Mouse (Mus musculus) hindbrain, embryonic 16.5 days (tissue): ENCODE data around the gene Rpp14. TPM values are rescaled to one million over a fixed set of nuclear protein-coding genes. Genes with fewer than 3 reads are reported as not detected.

Source experiments
- ATAC-seq: fragments of 200-750 bp; cut with Nextera tagmentation; 2 replicates; pipeline ENCODE4 v1.8.0; 2017; ENCODE audit warnings: moderate TSS enrichment, moderate library complexity
- H3K27ac ChIP-seq: fragments of 300-500 bp; sonication (generic); 2 replicates; pipeline ENCODE4 v1.5.1; 2014; ENCODE audit warnings: low read depth, mild to moderate bottlenecking, control low read depth, low read length, moderate library complexity
- H3K27me3 ChIP-seq: fragments of 300-500 bp; sonication (generic); replicated peaks from 2 replicates; pipeline ENCODE4 v1.6.1; 2014; ENCODE audit warnings: low read length; ENCODE audit not compliant: control insufficient read depth, insufficient read depth
- H3K36me3 ChIP-seq: fragments of 300-500 bp; sonication (generic); 2 replicates; pipeline ENCODE4 v1.6.1; 2014; ENCODE audit warnings: mild to moderate bottlenecking, low read length, moderate library complexity, mixed read lengths; ENCODE audit not compliant: control insufficient read depth, insufficient read depth
- H3K4me1 ChIP-seq: fragments of 300-500 bp; sonication (generic); 2 replicates; pipeline ENCODE4 v1.6.1; 2014; ENCODE audit warnings: low read depth, low read length; ENCODE audit not compliant: control insufficient read depth, insufficient read depth
- H3K4me2 ChIP-seq: fragments of 300-500 bp; sonication (generic); 2 replicates; pipeline ENCODE4 v1.6.1; 2014; ENCODE audit warnings: mild to moderate bottlenecking, low read length, control low read depth, moderate library complexity
- H3K4me3 ChIP-seq: fragments of 300-500 bp; sonication (generic); 2 replicates; pipeline ENCODE4 v1.5.1; 2014; ENCODE audit warnings: mild to moderate bottlenecking, low read length, control low read depth, moderate library complexity
- H3K9ac ChIP-seq: fragments of 300-500 bp; sonication (generic); 2 replicates; pipeline ENCODE4 v1.6.1; 2014; ENCODE audit warnings: low read depth, mild to moderate bottlenecking, control low read depth, low read length, moderate library complexity
- H3K9me3 ChIP-seq: fragments of 300-500 bp; sonication (generic); 2 replicates; pipeline ENCODE4 v1.6.1; 2014; ENCODE audit warnings: mild to moderate bottlenecking, low read length, moderate library complexity; ENCODE audit not compliant: control insufficient read depth
- WGBS: fragments of 180-500 bp; shearing (Covaris S2); extraction: QIAGEN DNeasy Blood & Tissue Kit; methylation state at CpG from one replicate; pipeline ENCODE4 v1.1.7; 2014; 5-methylcytosine and 5-hydroxymethylcytosine counted together
- polyA plus RNA-seq: library from polyadenylated mRNA; unstranded; fragments of >200 nt; fragmentation: Nextera tagmentation; extraction: Ambion mirVana; gene quantifications from 2 replicates; pipeline ENCODE4 v1.2.1, GENCODE M21; 2015

The Rpp14 gene
- polyA plus RNA-seq, 1 experiment from 2014 or later = 50.8 TPM

DNA sequence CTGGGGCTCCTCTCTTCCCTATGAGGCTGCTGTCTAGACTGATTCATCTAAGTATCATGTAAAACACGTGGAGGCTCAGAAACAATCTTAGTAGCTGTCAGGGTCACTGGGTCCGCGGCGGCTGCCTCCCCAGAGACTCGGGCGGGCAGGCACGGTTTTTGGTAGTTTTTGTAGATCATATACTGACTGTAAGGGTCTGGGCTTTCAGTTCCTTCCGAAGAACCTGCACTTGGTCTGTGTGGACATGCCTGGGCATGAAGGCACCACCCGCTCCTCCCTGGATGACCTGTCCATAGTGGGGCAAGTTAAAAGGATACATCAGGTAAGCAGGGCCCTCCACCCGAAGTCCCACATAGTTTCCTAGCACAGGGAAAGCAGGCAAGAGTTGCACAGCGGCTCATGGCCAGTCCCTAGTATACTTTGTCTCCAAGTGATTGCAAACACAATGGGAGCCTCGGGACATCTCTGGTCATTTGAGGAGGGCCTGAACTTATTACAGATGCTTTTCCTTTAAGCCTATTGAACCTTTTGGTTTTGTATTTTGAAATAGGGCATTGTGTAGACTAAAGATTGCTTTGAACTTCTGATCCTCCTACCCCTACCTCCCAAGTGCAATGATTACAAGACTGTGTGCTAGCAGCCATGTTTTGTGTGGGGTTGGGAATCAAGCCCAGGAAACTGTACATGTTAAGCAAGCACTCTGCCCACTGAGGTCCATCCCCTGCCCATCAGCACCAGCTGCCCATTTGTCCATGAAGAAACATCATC, 39.1 kb upstream of the Rpp14 start:
- 89% methylated on average over 12 of the region's 12 CpGs for WGBS
- no peak overlapping the region for H3K4me2 ChIP-seq
- H3K27me3 ChIP-seq = no peaks in the 10 kb centered on the region

DNA sequence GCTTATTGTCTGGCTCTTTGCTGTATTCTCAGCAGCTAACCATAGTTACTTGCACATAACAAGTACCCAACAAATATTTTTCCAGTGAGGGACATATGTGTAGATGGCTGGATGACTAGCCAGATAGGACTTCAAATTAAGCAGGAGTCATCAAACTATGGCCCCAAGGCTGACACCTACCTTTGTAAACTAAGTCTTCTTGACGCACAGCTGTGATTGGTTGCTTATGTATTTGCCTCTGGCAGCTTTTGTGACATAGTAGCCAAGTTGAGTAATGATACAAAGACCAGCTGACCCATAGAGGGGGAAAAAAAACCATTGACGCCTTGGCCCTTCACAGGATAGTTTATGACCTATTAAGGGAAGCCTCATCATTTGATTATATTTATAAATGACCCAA, 38.0 kb upstream of the Rpp14 start:
- Histone ChIP-seq H3K9me3 (no peaks in the 10 kb centered on the region), H3K4me3 (no peak overlapping the region), H3K27ac (no peak overlapping the region), H3K4me1 (no peaks in the 10 kb centered on the region), H3K36me3 (peaks cover 5% of the 10 kb centered on the region; the same call in 1 of the 2 replicates), H3K9ac (no peak overlapping the region), H3K4me2 (no peak overlapping the region), H3K27me3 (no peaks in the 10 kb centered on the region)
- WGBS = 86% methylated on average over 2 of the region's 2 CpGs
- ATAC-seq = no peak

More for the DNA sequence above, 39.1 kb upstream of the Rpp14 start:
- no peaks in the 10 kb centered on the region for H3K9me3 ChIP-seq
- H3K4me3 ChIP-seq = no peak overlapping the region
- no peak overlapping the region for H3K9ac ChIP-seq
- H3K27ac ChIP-seq = no peak overlapping the region
- no peaks in the 10 kb centered on the region for H3K4me1 ChIP-seq
- no peak for ATAC-seq
- peaks cover 3% of the 10 kb centered on the region; the same call in 1 of the 2 replicates for H3K36me3 ChIP-seq

DNA sequence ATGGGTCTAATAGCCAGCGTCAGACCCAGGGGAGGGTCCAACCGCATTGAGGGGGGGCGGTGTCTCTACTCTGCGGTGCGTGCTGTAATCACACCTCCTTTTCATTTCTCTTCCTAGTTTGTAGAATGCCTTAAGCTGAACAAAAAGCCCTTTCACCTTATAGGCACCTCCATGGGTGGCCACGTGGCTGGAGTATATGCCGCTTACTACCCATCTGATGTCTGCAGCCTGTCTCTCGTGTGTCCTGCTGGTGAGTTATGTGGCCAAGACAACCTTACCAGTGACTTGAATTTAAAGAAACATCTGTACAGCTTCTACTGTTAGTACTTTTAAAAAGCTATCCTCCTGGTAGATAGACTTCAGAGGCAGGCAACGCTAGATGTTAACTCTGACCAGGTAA, 37.6 kb upstream of the Rpp14 start:
- WGBS = 93% methylated on average over 9 of the region's 9 CpGs
- H3K9me3 ChIP-seq = no peaks in the 10 kb centered on the region
- no peaks in the 10 kb centered on the region for H3K4me1 ChIP-seq
- ATAC-seq = no peak
- no peak overlapping the region for H3K9ac ChIP-seq
- no peak overlapping the region for H3K27ac ChIP-seq
- H3K4me2 ChIP-seq = no peak overlapping the region
- H3K27me3 ChIP-seq = no peaks in the 10 kb centered on the region
- no peak overlapping the region for H3K4me3 ChIP-seq
- peaks cover 7% of the 10 kb centered on the region; the same call in 1 of the 2 replicates for H3K36me3 ChIP-seq

DNA sequence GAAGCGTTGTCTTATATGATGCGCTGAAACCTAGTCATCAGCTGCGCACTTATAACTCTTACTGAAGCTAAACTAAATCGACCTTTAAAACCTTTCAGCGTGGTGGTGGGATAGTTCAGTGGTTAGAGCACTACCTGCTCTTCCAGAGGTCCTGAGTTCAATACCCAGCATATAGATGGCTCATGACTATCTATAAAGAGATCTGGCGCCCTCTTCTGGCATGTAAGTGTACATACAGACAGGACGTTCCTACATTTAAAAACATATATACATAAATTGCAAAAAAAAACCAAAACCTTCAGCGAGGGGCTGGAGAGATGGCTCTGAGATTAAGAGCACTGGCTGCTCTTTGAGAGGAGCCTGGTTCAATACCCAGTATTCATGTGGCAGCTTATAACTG, 35.8 kb upstream of the Rpp14 start:
- Histone ChIP-seq H3K27me3 (no peaks in the 10 kb centered on the region), H3K27ac (no peak overlapping the region), H3K4me3 (no peak overlapping the region), H3K4me2 (no peak overlapping the region), H3K4me1 (no peaks in the 10 kb centered on the region), H3K9me3 (no peaks in the 10 kb centered on the region), H3K36me3 (peaks cover 7% of the 10 kb centered on the region; the same call in 1 of the 2 replicates), H3K9ac (no peak overlapping the region)
- no peak for ATAC-seq
- WGBS = 70% methylated on average over 8 of the region's 8 CpGs

DNA sequence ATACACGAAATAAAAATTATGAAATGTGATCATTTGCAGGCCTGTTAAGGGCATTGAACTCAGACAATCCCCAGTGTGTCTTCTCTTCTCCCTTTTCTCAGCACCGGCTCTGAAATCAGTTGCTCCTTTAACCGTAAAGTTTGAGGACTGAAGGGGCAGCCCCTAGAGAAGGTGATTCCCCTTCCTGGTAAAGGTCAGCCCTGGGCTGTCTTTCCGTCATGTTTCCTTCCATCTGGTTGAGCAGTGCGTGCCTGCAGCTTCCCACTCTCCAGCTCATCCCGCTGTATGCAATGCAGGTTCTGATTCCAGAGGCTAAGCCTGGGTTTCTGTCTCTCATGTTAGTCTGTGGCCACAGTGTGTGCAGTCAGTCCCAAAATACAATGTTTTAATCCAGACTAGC, 35.4 kb upstream of the Rpp14 start:
- no peak overlapping the region for H3K4me3 ChIP-seq
- 92% methylated on average over 6 of the region's 6 CpGs for WGBS
- peaks cover 12% of the 10 kb centered on the region for H3K36me3 ChIP-seq
- H3K4me1 ChIP-seq = no peaks in the 10 kb centered on the region
- H3K9me3 ChIP-seq = no peaks in the 10 kb centered on the region
- no peak overlapping the region for H3K4me2 ChIP-seq
- no peak overlapping the region for H3K9ac ChIP-seq
- H3K27ac ChIP-seq = no peak overlapping the region
- no peak for ATAC-seq
- no peaks in the 10 kb centered on the region for H3K27me3 ChIP-seq

DNA sequence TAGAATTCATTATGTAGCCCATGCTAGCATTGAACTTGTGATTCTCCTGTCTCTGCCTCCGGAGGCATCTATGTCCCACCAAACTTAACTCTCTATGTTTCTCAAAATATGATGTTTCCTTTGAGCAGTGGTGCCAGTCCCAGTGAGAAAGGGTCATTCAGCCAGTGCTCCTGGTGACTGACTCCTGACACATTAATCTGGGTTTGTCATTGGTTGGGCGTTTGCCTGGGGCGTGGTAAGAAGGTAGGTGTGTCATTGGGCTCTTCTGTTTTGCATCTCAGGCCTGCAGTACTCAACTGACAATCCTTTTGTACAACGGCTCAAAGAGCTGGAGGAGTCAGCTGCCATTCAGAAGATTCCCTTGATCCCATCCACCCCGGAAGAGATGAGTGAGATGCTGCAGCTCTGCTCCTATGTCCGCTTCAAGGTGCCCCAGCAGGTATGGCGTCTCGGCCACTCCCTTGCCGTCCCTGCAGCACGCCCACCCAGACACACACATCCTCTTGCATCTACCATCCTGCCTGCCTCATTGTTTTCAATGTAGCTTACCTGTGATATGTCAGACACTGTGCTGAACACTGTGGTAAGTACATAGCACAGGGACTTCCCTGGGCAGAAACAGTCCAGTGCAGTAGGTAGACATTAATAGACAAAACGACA, 34.9 kb upstream of the Rpp14 start:
- no peak for ATAC-seq
- WGBS = 87% methylated on average over 11 of the region's 11 CpGs
- Histone ChIP-seq H3K4me3 (no peak overlapping the region), H3K9ac (no peak overlapping the region), H3K4me2 (no peak overlapping the region), H3K36me3 (peaks cover 16% of the 10 kb centered on the region), H3K4me1 (no peaks in the 10 kb centered on the region), H3K9me3 (no peaks in the 10 kb centered on the region), H3K27ac (no peak overlapping the region), H3K27me3 (no peaks in the 10 kb centered on the region)

DNA sequence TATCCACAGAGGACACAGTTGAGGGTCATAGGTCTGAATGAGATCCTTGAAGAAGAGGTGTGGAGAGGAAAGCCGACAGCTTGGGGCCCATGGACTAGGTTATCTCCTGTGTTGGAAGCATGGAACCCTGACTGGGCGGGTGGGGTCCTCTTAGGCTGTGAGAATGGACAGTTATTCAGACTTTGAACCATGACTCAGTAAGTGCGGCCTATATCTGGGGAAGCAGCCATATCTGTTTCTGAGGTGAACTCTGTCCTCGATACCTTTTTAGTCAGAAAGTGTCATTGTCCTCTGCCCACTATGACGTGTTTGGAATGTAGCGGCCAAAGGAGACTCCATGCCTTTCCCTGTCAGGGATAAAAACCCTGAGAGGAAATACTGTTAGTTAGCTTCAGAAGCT, 33.3 kb upstream of the Rpp14 start:
- no peak overlapping the region for H3K27ac ChIP-seq
- 95% methylated on average over 6 of the region's 6 CpGs for WGBS
- H3K27me3 ChIP-seq = no peaks in the 10 kb centered on the region
- no peak for ATAC-seq
- H3K9me3 ChIP-seq = no peaks in the 10 kb centered on the region
- no peak overlapping the region for H3K4me3 ChIP-seq
- peaks cover 19% of the 10 kb centered on the region for H3K36me3 ChIP-seq
- H3K4me1 ChIP-seq = no peaks in the 10 kb centered on the region
- H3K9ac ChIP-seq = no peak overlapping the region
- H3K4me2 ChIP-seq = no peak overlapping the region

DNA sequence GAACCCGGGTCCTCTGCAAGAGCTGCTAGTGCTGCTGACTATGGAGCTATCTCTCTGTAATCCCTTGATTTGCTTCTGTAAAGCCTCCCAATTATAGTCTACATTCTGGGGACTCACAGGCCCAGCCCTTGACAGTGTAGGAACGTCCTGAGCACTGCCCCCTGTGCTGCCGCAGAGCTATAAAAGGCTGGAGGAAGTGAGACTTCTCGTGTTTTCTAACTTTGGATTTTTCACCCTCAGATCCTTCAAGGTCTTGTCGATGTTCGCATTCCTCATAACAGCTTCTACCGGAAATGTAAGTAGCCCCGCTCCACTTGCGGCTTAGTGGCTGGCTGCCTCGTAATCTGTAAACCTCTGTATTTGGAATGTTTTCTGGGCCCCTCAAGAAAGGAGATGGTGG, 30.8 kb upstream of the Rpp14 start:
- WGBS = 92% methylated on average over 10 of the region's 10 CpGs
- no peak for ATAC-seq
- Histone ChIP-seq H3K4me3 (no peak overlapping the region), H3K9ac (no peak overlapping the region), H3K27ac (no peak overlapping the region), H3K4me2 (no peak overlapping the region), H3K27me3 (no peaks in the 10 kb centered on the region), H3K36me3 (peaks cover 19% of the 10 kb centered on the region), H3K9me3 (no peaks in the 10 kb centered on the region), H3K4me1 (no peaks in the 10 kb centered on the region)

DNA sequence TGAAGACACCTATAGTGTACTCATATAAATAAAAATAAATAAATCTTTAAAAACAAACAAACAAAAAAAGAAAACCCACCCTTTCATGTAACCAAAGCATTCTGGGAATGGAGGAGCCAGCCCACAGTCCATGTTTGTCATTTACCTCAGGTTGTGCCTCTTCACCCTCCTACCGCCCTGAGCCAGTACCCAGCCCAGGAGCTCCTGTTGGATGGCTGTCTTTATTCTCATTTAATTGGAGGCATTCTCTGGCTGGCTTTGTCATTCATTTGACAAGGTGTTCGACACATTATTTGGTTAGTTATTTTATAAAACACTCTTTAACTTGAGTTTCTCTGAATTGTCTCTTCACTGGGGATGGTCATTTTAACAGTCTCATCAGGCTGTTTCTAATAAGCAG, 28.3 kb upstream of the Rpp14 start:
- H3K36me3 ChIP-seq = peaks cover 16% of the 10 kb centered on the region
- no peaks in the 10 kb centered on the region for H3K27me3 ChIP-seq
- H3K4me2 ChIP-seq = no peak overlapping the region
- H3K4me3 ChIP-seq = no peak overlapping the region
- H3K4me1 ChIP-seq = no peaks in the 10 kb centered on the region
- no peak overlapping the region for H3K27ac ChIP-seq
- H3K9ac ChIP-seq = no peak overlapping the region
- no peak for ATAC-seq
- WGBS = 88% methylated on average over 2 of the region's 2 CpGs
- H3K9me3 ChIP-seq = no peaks in the 10 kb centered on the region
